Mouse (Mus musculus) brain, adult 10 weeks (tissue): ENCODE results near the gene Spata31d1c. TPM values are rescaled to one million over a fixed set of nuclear protein-coding genes. Genes with fewer than 3 reads are reported as not detected.

ENCODE experiments used
- polyA plus RNA-seq: library from polyadenylated mRNA; stranded (reverse); fragments of 350-450 nt; fragmentation: Illumina TruSeq; extraction: RNeasy Lipid Tissue Mini Kit (QIAGEN cat#74804); gene quantifications from one replicate; pipeline ENCODE4 v1.2.3, GENCODE M21; 2015; ENCODE audit warnings: low read depth, low replicate concordance

The Spata31d1c gene
- polyA plus RNA-seq = not detected

GRCm38 (mm10) chr13:65032758-65033157 is at the start of gene Spata31d1c:
TSS of gene Spata31d1c (plus strand) at chr13:65033058.

DNA sequence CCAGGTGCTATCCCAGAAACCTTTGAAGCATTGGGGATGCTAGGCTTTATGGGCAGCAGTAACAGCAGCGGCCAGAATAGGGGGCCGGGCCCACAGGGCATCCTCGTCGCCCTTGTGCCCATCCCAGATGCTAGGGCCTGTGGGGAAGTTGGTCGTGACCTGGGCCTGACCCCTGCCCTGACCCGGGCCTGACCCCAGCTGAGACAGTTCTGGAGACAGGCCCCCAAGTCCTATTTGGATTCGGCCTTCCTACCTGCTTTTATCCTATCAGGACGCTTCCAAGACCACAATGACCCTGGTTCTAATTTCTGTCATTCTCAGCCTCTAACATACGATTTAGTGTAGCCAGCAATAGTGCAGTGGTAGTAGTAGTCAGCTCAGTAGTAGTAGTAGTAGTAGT is 19.8 kb downstream of the Spata31d1c start, which contains the start of gene Prss47:
Prss47 (minus strand) TSS at position 101 of the 400 bp plus-strand sequence.

Other genes starting within 250 kb of the Spata31d1c start
- 4.0 TPM for gene Cntnap3, start 129.1 kb upstream of the Spata31d1c start, polyA plus RNA-seq
- gene Spata31, start 115.7 kb upstream of the Spata31d1c start, polyA plus RNA-seq = not detected
- not detected for gene Prss47, start 19.7 kb downstream of the Spata31d1c start, polyA plus RNA-seq
- 38.1 TPM for gene Mfsd14b, start 79.9 kb downstream of the Spata31d1c start, polyA plus RNA-seq
- gene Olfr465-ps1, start 105.0 kb downstream of the Spata31d1c start, polyA plus RNA-seq = not detected
- gene Olfr466, start 117.2 kb downstream of the Spata31d1c start, polyA plus RNA-seq = not detected
- gene Nlrp4f, start 172.9 kb downstream of the Spata31d1c start, polyA plus RNA-seq = not detected
- gene Gm10775, start 226.5 kb downstream of the Spata31d1c start, polyA plus RNA-seq = 0.79 TPM
- 30.2 TPM for gene Zfp369, start 245.8 kb downstream of the Spata31d1c start, polyA plus RNA-seq